Mouse (Mus musculus): ENCODE measurements around the gene Ahsa1. TPM values are rescaled to one million over a fixed set of nuclear protein-coding genes. Genes with fewer than 3 reads are reported as not detected.
A peak's percentile ranks its signal among the peaks of the same experiment; 100 is the strongest.

Ahsa1 gene
- total RNA-seq, 1 experiment: 305 TPM

GRCm38 (mm10) chr12:87250161-87250560, 16.1 kb upstream of the Ahsa1 start:
- no peak overlapping the region for H3K27ac ChIP-seq (ENCODE audit: insufficient read depth, low read depth, low read length, poor library complexity, severe bottlenecking)

GRCm38 (mm10) chr12:87253878-87254277, 12.4 kb upstream of the Ahsa1 start:
- in situ Hi-C loops (cut with MboI; ENCODE audit: low sequenced_read_pairs in 2 of 2, unreplicated experiment in 2 of 2): no loop called here
- H3K36me3 ChIP-seq (ENCODE audit: control insufficient read depth, insufficient read depth, low read length, poor library complexity, severe bottlenecking): peaks cover 23% of the 10 kb centered on the region
- H3K4me3 ChIP-seq (ENCODE audit: insufficient read depth in 1 of 2, low read depth in 1 of 2, low read length in 2 of 2, poor library complexity in 1 of 2, severe bottlenecking in 1 of 2): no peak overlapping the region
- H3K9ac ChIP-seq (ENCODE audit: insufficient read depth, low read depth, low read length, poor library complexity, severe bottlenecking): no peak overlapping the region
- H3K9me3 ChIP-seq (ENCODE audit: control insufficient read depth, insufficient read depth, low read depth, low read length): no peaks in the 10 kb centered on the region
- no peaks in the 10 kb centered on the region for H3K4me1 ChIP-seq (ENCODE audit: control insufficient read depth in 2 of 2, insufficient read depth in 2 of 2, low read length in 2 of 2, poor library complexity in 1 of 2)
- H3K27ac ChIP-seq (ENCODE audit: insufficient read depth, low read depth, low read length, poor library complexity, severe bottlenecking): no peak overlapping the region
- TF ChIP-seq ZC3H11A (IDR thresholded peaks at IDR 0.05; ENCODE audit: borderline replicate concordance, low read depth, low read length): no peak
- TF ChIP-seq ZNF384 (IDR thresholded peaks at IDR 0.05; ENCODE audit: low read depth, low read length): no peak
- no peak for TF ChIP-seq CHD2 (IDR thresholded peaks at IDR 0.05; ENCODE audit: low read depth, low read length)
- no peak for TF ChIP-seq HCFC1 (IDR thresholded peaks at IDR 0.05; ENCODE audit: borderline replicate concordance, insufficient read depth, low read length)
- no peak for DNase-seq (ENCODE audit: low read depth, low spot score)

More at GRCm38 (mm10) chr12:87250161-87250560, 16.1 kb upstream of the Ahsa1 start:
- in situ Hi-C loops (cut with MboI; ENCODE audit: low sequenced_read_pairs in 2 of 2, unreplicated experiment in 2 of 2): no loop called here
- TF ChIP-seq HCFC1 (IDR thresholded peaks at IDR 0.05; ENCODE audit: borderline replicate concordance, insufficient read depth, low read length) (no peak), MAFK (IDR thresholded peaks at IDR 0.05; ENCODE audit: insufficient read depth, low read depth, low read length) (no peak), ZNF384 (IDR thresholded peaks at IDR 0.05; ENCODE audit: low read depth, low read length) (no peak), CHD2 (IDR thresholded peaks at IDR 0.05; ENCODE audit: low read depth, low read length) (no peak), ZC3H11A (IDR thresholded peaks at IDR 0.05; ENCODE audit: borderline replicate concordance, low read depth, low read length) (no peak)
- Histone ChIP-seq H3K9me3 (ENCODE audit: control insufficient read depth, insufficient read depth, low read depth, low read length) (no peaks in the 10 kb centered on the region), H3K4me3 (ENCODE audit: insufficient read depth in 1 of 2, low read depth in 1 of 2, low read length in 2 of 2, poor library complexity in 1 of 2, severe bottlenecking in 1 of 2) (no peak overlapping the region), H3K9ac (ENCODE audit: insufficient read depth, low read depth, low read length, poor library complexity, severe bottlenecking) (no peak overlapping the region), H3K4me1 (ENCODE audit: control insufficient read depth in 2 of 2, insufficient read depth in 2 of 2, low read length in 2 of 2, poor library complexity in 1 of 2) (no peaks in the 10 kb centered on the region), H3K36me3 (ENCODE audit: control insufficient read depth, insufficient read depth, low read length, poor library complexity, severe bottlenecking) (peaks cover 22% of the 10 kb centered on the region)
- no peak for DNase-seq (ENCODE audit: low read depth, low spot score)

- no peak overlapping the region for H3K4me3 ChIP-seq (ENCODE audit: insufficient read depth in 1 of 2, low read depth in 1 of 2, low read length in 2 of 2, poor library complexity in 1 of 2, severe bottlenecking in 1 of 2)
- no peak overlapping the region for H3K9ac ChIP-seq (ENCODE audit: insufficient read depth, low read depth, low read length, poor library complexity, severe bottlenecking)
- H3K27ac ChIP-seq (ENCODE audit: insufficient read depth, low read depth, low read length, poor library complexity, severe bottlenecking): no peak overlapping the region
- no peaks in the 10 kb centered on the region for H3K4me1 ChIP-seq (ENCODE audit: control insufficient read depth in 2 of 2, insufficient read depth in 2 of 2, low read length in 2 of 2, poor library complexity in 1 of 2)
- TF ChIP-seq CHD2 (IDR thresholded peaks at IDR 0.05; ENCODE audit: low read depth, low read length) (no peak), ZNF384 (IDR thresholded peaks at IDR 0.05; ENCODE audit: low read depth, low read length) (no peak), ZC3H11A (IDR thresholded peaks at IDR 0.05; ENCODE audit: borderline replicate concordance, low read depth, low read length) (no peak), HCFC1 (IDR thresholded peaks at IDR 0.05; ENCODE audit: borderline replicate concordance, insufficient read depth, low read length) (no peak), MAFK (IDR thresholded peaks at IDR 0.05; ENCODE audit: insufficient read depth, low read depth, low read length) (no peak)
- in situ Hi-C loops (cut with MboI; ENCODE audit: low sequenced_read_pairs in 2 of 2, unreplicated experiment in 2 of 2): no loop called here
- DNase-seq (ENCODE audit: low read depth, low spot score): no peak
- H3K36me3 ChIP-seq (ENCODE audit: control insufficient read depth, insufficient read depth, low read length, poor library complexity, severe bottlenecking): peaks cover 24% of the 10 kb centered on the region
- H3K9me3 ChIP-seq (ENCODE audit: control insufficient read depth, insufficient read depth, low read depth, low read length): no peaks in the 10 kb centered on the region
Measured at GRCm38 (mm10) chr12:87256629-87257028, 9.7 kb upstream of the Ahsa1 start.

DNA sequence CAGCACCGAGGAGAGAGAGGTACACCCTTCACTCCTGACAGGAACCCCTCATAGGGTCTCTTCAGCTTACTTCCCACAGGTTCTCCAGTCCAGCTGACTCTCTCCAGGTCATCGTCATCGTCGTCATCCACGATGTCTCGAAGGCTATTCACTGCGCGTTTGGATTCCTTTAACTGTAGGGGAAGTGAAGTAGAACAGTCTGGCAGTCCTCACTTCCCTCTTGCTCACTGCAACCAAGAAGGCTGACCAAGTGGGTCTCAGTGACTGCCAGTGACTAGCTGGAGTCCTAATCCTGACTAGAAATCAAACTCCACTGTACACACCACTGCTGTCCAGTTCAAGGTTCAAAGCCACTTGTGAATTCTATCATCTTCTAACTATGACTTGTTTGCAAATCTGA, 5.7 kb upstream of the Ahsa1 start:
- H3K4me3 ChIP-seq (ENCODE audit: insufficient read depth in 1 of 2, low read depth in 1 of 2, low read length in 2 of 2, poor library complexity in 1 of 2, severe bottlenecking in 1 of 2): no peak overlapping the region
- TF ChIP-seq ZNF384 (IDR thresholded peaks at IDR 0.05; ENCODE audit: low read depth, low read length) (no peak), CHD2 (IDR thresholded peaks at IDR 0.05; ENCODE audit: low read depth, low read length) (no peak), MAFK (IDR thresholded peaks at IDR 0.05; ENCODE audit: insufficient read depth, low read depth, low read length) (no peak), HCFC1 (IDR thresholded peaks at IDR 0.05; ENCODE audit: borderline replicate concordance, insufficient read depth, low read length) (no peak), ZC3H11A (IDR thresholded peaks at IDR 0.05; ENCODE audit: borderline replicate concordance, low read depth, low read length) (no peak)
- DNase-seq (ENCODE audit: low read depth, low spot score): no peak
- H3K27ac ChIP-seq (ENCODE audit: insufficient read depth, low read depth, low read length, poor library complexity, severe bottlenecking): no peak overlapping the region
- no peaks in the 10 kb centered on the region for H3K9me3 ChIP-seq (ENCODE audit: control insufficient read depth, insufficient read depth, low read depth, low read length)
- no peak overlapping the region for H3K9ac ChIP-seq (ENCODE audit: insufficient read depth, low read depth, low read length, poor library complexity, severe bottlenecking)
- H3K36me3 ChIP-seq (ENCODE audit: control insufficient read depth, insufficient read depth, low read length, poor library complexity, severe bottlenecking): peaks cover 12% of the 10 kb centered on the region
- no peaks in the 10 kb centered on the region for H3K4me1 ChIP-seq (ENCODE audit: control insufficient read depth in 2 of 2, insufficient read depth in 2 of 2, low read length in 2 of 2, poor library complexity in 1 of 2)
- in situ Hi-C loops (cut with MboI; ENCODE audit: low sequenced_read_pairs in 2 of 2, unreplicated experiment in 2 of 2): no loop called here

- no peak overlapping the region for H3K27ac ChIP-seq (ENCODE audit: insufficient read depth, low read depth, low read length, poor library complexity, severe bottlenecking)
Measured at GRCm38 (mm10) chr12:87265444-87265843, 835 bp upstream of the Ahsa1 start.

More at GRCm38 (mm10) chr12:87265444-87265843, 835 bp upstream of the Ahsa1 start:
- DNase-seq (ENCODE audit: low read depth, low spot score): no peak
- Histone ChIP-seq H3K9ac (ENCODE audit: insufficient read depth, low read depth, low read length, poor library complexity, severe bottlenecking) (peak overlapping the region; percentile 85), H3K9me3 (ENCODE audit: control insufficient read depth, insufficient read depth, low read depth, low read length) (no peaks in the 10 kb centered on the region), H3K4me3 (ENCODE audit: insufficient read depth in 1 of 2, low read depth in 1 of 2, low read length in 2 of 2, poor library complexity in 1 of 2, severe bottlenecking in 1 of 2) (peak overlapping the region; percentile 89 to 93), H3K36me3 (ENCODE audit: control insufficient read depth, insufficient read depth, low read length, poor library complexity, severe bottlenecking) (peaks cover 24% of the 10 kb centered on the region), H3K4me1 (ENCODE audit: control insufficient read depth in 2 of 2, insufficient read depth in 2 of 2, low read length in 2 of 2, poor library complexity in 1 of 2) (peaks cover 0 to 3% of the 10 kb centered on the region in 2 experiments; a peak in 1 of 4 replicates)
- no peak for TF ChIP-seq HCFC1 (IDR thresholded peaks at IDR 0.05; ENCODE audit: borderline replicate concordance, insufficient read depth, low read length)
- TF ChIP-seq ZC3H11A (IDR thresholded peaks at IDR 0.05; ENCODE audit: borderline replicate concordance, low read depth, low read length): no peak
- no peak for TF ChIP-seq CHD2 (IDR thresholded peaks at IDR 0.05; ENCODE audit: low read depth, low read length)
- no peak for TF ChIP-seq ZNF384 (IDR thresholded peaks at IDR 0.05; ENCODE audit: low read depth, low read length)
- TF ChIP-seq MAFK (IDR thresholded peaks at IDR 0.05; ENCODE audit: insufficient read depth, low read depth, low read length): no peak
- in situ Hi-C loops (cut with MboI; ENCODE audit: low sequenced_read_pairs in 2 of 2, unreplicated experiment in 2 of 2): no loop called here

Data from ES-E14 (cell line).